8 mouse cellular contexts compared by ENCODE assay signal in the genomic region with DNA sequence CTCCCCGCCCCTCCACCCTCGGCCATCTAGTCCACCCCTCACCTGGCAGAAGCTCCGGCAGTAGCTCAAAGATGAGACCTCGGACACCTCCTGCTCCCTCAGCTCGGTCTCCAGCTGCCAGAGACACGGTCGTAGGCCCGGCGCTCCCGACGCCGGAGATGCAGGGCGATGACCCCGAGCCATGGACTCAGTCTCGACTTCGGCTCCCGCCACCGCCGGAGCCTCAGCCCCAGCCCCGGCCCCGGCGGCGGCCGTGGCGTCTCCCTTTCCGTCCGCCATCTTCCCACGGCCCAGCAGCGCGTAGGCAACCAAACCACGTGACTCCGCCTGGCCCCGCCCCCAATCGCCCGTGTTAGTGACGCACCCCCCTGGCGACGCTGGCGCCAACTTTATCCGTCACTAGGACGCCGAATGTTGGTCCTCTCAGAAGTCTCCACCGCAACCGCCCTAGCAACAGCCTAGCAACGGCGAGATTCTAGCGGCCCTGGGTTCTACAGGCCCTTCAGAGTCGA. TPM values are rescaled to one million over a fixed set of nuclear protein-coding genes. Genes with fewer than 3 reads are reported as not detected.
A peak's percentile ranks its signal among the peaks of the same experiment; 100 is the strongest.
DNase-seq lines count a peak whose midpoint lies in the region; ATAC-seq lines count a peak whose summit lies in the region.

A gene (minus strand): TSS at position 292 of the 512 bp plus-strand sequence.

- peak; percentile 99 for DNase-seq in adrenal gland, adult 18-20 months (ENCODE audit: low spot score in 2 of 2)
- peak; percentile 98 for DNase-seq in embryo, embryonic 11 days
- peak; percentile 95 for DNase-seq in gastrocnemius, postnatal 25 days
- peak; percentile 100 for DNase-seq in intestine, embryonic 14.5 days (ENCODE audit: low spot score)
- DNase-seq in left cerebral cortex, postnatal 14 days (ENCODE audit: low spot score in 2 of 2), result peak; percentile 99
- DNase-seq in mesoderm, embryonic 11.5 days (ENCODE audit: low read depth, low spot score), result peak; percentile 98
- peak; percentile 98 to 99 for DNase-seq in right cerebral cortex, postnatal 36 days (ENCODE audit: low spot score in 2 of 2)
- DNase-seq in yolk sac, embryonic 10.5 days (ENCODE audit: low spot score), result peak; percentile 97

- H3K9me3 ChIP-seq in intestine, embryonic 14.5 days (ENCODE audit: control insufficient read depth, low read length), result no peaks in the 10 kb centered on the region

- H3K27me3 ChIP-seq in intestine, embryonic 14.5 days (replicated peaks; ENCODE audit: control insufficient read depth, insufficient read depth, low read length), result no peaks in the 10 kb centered on the region

- intact Hi-C loops in left cerebral cortex, postnatal 14 days (cut with DNase I), result loop anchor here (5.0 kb wide), 1 partner anchor 118 kb away; a partner anchor contains a TSS

- peak within 1 kb of the TSS; percentile 92 for H3K27ac ChIP-seq in intestine, embryonic 14.5 days (ENCODE audit: low read depth)

- ATAC-seq in intestine, embryonic 14.5 days (replicated peaks; ENCODE audit: low FRiP score, low TSS enrichment, low read depth), result peak; percentile 96

- peak within 1 kb of the TSS; percentile 91 for H3K4me2 ChIP-seq in intestine, embryonic 14.5 days (ENCODE audit: low read length)

- peak within 1 kb of the TSS; percentile 62 for H3K4me3 ChIP-seq in intestine, embryonic 14.5 days (ENCODE audit: low read depth, low read length)

- under 1% methylated on average over 48 of the region's 48 CpGs for WGBS in intestine, embryonic 14.5 days

- H3K4me1 ChIP-seq in intestine, embryonic 14.5 days (replicated peaks; ENCODE audit: control insufficient read depth, insufficient read depth, low read length), result peaks cover 15% of the 10 kb centered on the region

- peak within 1 kb of the TSS; percentile 99 for H3K9ac ChIP-seq in intestine, embryonic 14.5 days (ENCODE audit: low read length)

- H3K36me3 ChIP-seq in intestine, embryonic 14.5 days (ENCODE audit: control insufficient read depth, insufficient read depth, low read length), result no peaks in the 10 kb centered on the region; the same call in 1 of the 2 replicates

RNA-seq across cellular contexts. Expression of the gene that starts here (rescaled TPM):
- total RNA-seq in adrenal gland, adult 18-20 months (2021), result 10 to 100 TPM; 14.0 to 14.9 TPM
- total RNA-seq in gastrocnemius, postnatal 25 days (2021), result 1 to 10 TPM; 6.9 to 7.4 TPM
- 20.7 and 22.7 TPM in 2 replicates for polyA plus RNA-seq in intestine, embryonic 14.5 days (2014; fragmentation: Nextera tagmentation; extraction: Ambion mirVana)
- total RNA-seq in left cerebral cortex, postnatal 14 days (2021), result 10 to 100 TPM; 27.7 to 28.0 TPM

Comparison
In these comparisons a context has a peak if more than half of its experiments do, and no peak if none do; other contexts are left out.
1. Peak in every context shown above with its lines: DNase-seq, ATAC-seq, H3K4me3 ChIP-seq and H3K27ac ChIP-seq.